Mouse (Mus musculus): ENCODE results near the gene Gm20929. TPM values are rescaled to one million over a fixed set of nuclear protein-coding genes. Genes with fewer than 3 reads are reported as not detected.

Gene Gm20929
- polyA plus RNA-seq (2012; rRNA removed) = not detected in 2 replicates

GRCm38 (mm10) chrY:53843649-53844048 lies at the start of gene Gm20929:
TSS of gene Gm20929 (plus strand) at chrY:53843949.

